Mouse (Mus musculus): ENCODE data around the gene Gab1. TPM values are rescaled to one million over a fixed set of nuclear protein-coding genes. Genes with fewer than 3 reads are reported as not detected.

Gab1 gene
- polyA plus RNA-seq, 1 experiment from 2014 or later, result 25.6 TPM

DNA sequence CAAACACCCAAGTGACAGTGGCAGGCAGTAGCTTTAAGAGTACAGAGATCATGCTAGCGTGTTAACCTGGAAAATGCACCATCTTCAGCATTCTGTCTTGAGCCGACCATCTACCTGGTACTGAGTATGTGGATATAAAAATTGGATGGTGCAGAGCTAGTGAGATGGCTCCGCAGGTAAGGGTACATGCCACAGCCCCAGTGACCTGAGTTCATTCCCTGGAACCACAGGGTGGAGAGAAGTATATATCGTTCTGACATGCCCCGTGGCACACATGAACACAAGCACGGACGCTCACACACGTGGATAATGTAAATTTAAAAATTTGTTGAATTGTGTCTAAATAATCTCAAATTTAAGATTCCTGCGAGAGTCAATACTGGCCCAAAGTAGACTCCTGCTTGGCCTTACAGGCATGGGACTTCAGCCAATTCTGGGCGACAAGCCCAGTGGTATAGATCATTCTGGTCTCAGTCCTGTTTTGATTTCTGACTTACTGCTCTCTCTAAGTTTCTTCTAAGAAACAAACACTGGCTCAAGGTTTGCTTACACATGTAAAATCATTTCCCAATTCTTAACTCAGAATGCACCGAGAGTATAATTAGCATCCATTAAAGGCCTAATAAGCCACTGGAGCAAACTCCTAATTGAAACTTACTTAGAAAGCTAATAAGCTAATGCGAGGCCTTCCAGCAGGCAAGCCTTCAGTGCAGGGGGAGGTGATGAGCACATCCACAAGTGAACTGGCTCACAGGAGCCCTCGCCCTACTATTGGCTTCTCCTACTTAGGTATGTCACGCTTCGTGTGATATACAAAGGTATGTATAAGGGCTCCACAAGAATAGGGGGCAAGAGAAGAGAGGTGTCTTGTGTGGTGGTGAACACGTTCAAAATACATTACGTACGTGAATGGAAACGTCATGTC is 85.5 kb downstream of the Gab1 start:
- Histone ChIP-seq H3K4me3 (no peak overlapping the region), H3K4me1 (peaks cover 18% of the 10 kb centered on the region), H3K36me3 (peaks cover 3% of the 10 kb centered on the region; the same call in 1 of the 2 replicates), H3K27ac (no peak overlapping the region), H3K27me3 (no peaks in the 10 kb centered on the region), H3K9ac (no peak overlapping the region), H3K9me3 (no peaks in the 10 kb centered on the region), H3K4me2 (no peak overlapping the region)
- WGBS, result 72% methylated on average over 19 of the region's 19 CpGs
- ATAC-seq (ENCODE audit: insufficient number of reproducible peaks, low FRiP score, low TSS enrichment, low read depth), result no peak

- Histone ChIP-seq H3K9me3 (no peaks in the 10 kb centered on the region), H3K27me3 (no peaks in the 10 kb centered on the region), H3K36me3 (peaks cover 8% of the 10 kb centered on the region), H3K4me3 (no peak overlapping the region), H3K27ac (no peak overlapping the region), H3K9ac (no peak overlapping the region), H3K4me2 (no peak overlapping the region), H3K4me1 (peaks cover 18% of the 10 kb centered on the region)
- no peak for ATAC-seq (ENCODE audit: insufficient number of reproducible peaks, low FRiP score, low TSS enrichment, low read depth)
- WGBS, result 72% methylated on average over 11 of the region's 11 CpGs
Measured at GRCm38 (mm10) chr8:80793791-80794515, 86.4 kb downstream of the Gab1 start.

GRCm38 (mm10) chr8:80792214-80792613 is 88.1 kb downstream of the Gab1 start:
- no peaks in the 10 kb centered on the region for H3K27me3 ChIP-seq
- H3K4me3 ChIP-seq, result no peak overlapping the region
- no peak for ATAC-seq (ENCODE audit: insufficient number of reproducible peaks, low FRiP score, low TSS enrichment, low read depth)
- no peak overlapping the region for H3K9ac ChIP-seq
- H3K4me1 ChIP-seq, result peaks cover 18% of the 10 kb centered on the region
- no peaks in the 10 kb centered on the region for H3K9me3 ChIP-seq
- H3K36me3 ChIP-seq, result peaks cover 25% of the 10 kb centered on the region
- H3K4me2 ChIP-seq, result no peak overlapping the region
- H3K27ac ChIP-seq, result no peak overlapping the region
- 89% methylated on average over 5 of the region's 5 CpGs for WGBS

- no peak overlapping the region for H3K4me2 ChIP-seq
- no peak overlapping the region for H3K4me3 ChIP-seq
- WGBS, result 88% methylated on average over 6 of the region's 6 CpGs
- H3K27ac ChIP-seq, result no peak overlapping the region
- H3K27me3 ChIP-seq, result no peaks in the 10 kb centered on the region
- peaks cover 3% of the 10 kb centered on the region; the same call in 1 of the 2 replicates for H3K4me1 ChIP-seq
- peaks cover 36% of the 10 kb centered on the region for H3K36me3 ChIP-seq
- H3K9ac ChIP-seq, result no peak overlapping the region
- no peaks in the 10 kb centered on the region for H3K9me3 ChIP-seq
- no peak for ATAC-seq (ENCODE audit: insufficient number of reproducible peaks, low FRiP score, low TSS enrichment, low read depth)
Measured at GRCm38 (mm10) chr8:80789324-80789723, 91.0 kb downstream of the Gab1 start.

- Histone ChIP-seq H3K4me2 (no peak overlapping the region), H3K36me3 (peaks cover 62% of the 10 kb centered on the region), H3K9ac (no peak overlapping the region), H3K4me1 (0 out of 2 replicates have a peak, but pooled peaks cover 3% of the 10 kb centered on the region), H3K27me3 (no peaks in the 10 kb centered on the region), H3K27ac (no peak overlapping the region), H3K4me3 (no peak overlapping the region), H3K9me3 (no peaks in the 10 kb centered on the region)
- no peak for ATAC-seq (ENCODE audit: insufficient number of reproducible peaks, low FRiP score, low TSS enrichment, low read depth)
- WGBS, result 90% methylated on average over 9 of the region's 9 CpGs
Measured at GRCm38 (mm10) chr8:80784559-80784958, 95.8 kb downstream of the Gab1 start.

DNA sequence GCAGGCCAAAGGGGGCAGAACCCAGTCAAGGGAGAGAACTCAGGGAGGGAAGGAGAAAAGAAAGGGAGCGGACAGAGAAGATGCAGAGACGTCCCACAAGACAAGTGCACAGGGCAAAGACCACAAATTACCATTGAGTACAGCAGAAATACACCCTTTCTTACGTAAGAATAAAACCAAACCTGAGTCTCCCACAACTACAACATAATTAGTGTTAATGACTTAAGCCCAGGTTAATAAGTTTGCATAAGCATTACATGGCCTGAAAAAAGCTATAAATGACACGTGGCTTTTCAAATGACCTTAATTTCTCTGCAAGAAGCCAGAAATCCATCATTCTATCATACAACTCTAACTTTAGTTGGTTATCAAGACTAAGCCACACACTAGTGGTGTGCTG is 97.0 kb downstream of the Gab1 start:
- no peaks in the 10 kb centered on the region for H3K27me3 ChIP-seq
- H3K4me2 ChIP-seq, result no peak overlapping the region
- no peak overlapping the region for H3K4me3 ChIP-seq
- 86% methylated on average over 4 of the region's 4 CpGs for WGBS
- H3K27ac ChIP-seq, result no peak overlapping the region
- no peak for ATAC-seq (ENCODE audit: insufficient number of reproducible peaks, low FRiP score, low TSS enrichment, low read depth)
- H3K4me1 ChIP-seq, result 0 out of 2 replicates have a peak, but pooled peaks cover 3% of the 10 kb centered on the region
- peaks cover 61% of the 10 kb centered on the region for H3K36me3 ChIP-seq
- H3K9me3 ChIP-seq, result no peaks in the 10 kb centered on the region
- no peak overlapping the region for H3K9ac ChIP-seq

- no peaks in the 10 kb centered on the region for H3K9me3 ChIP-seq
- ATAC-seq (ENCODE audit: insufficient number of reproducible peaks, low FRiP score, low TSS enrichment, low read depth), result peak; percentile 48; the same call in 1 of the 2 replicates
- peaks cover 67% of the 10 kb centered on the region for H3K36me3 ChIP-seq
- H3K4me3 ChIP-seq, result no peak overlapping the region
- H3K9ac ChIP-seq, result no peak overlapping the region
- 56% methylated on average over 10 of the region's 10 CpGs for WGBS
- H3K27ac ChIP-seq, result peak overlapping the region; percentile 9
- no peaks in the 10 kb centered on the region for H3K27me3 ChIP-seq
- H3K4me1 ChIP-seq, result 0 out of 2 replicates have a peak, but pooled peaks cover 3% of the 10 kb centered on the region
- H3K4me2 ChIP-seq, result no peak overlapping the region
Measured at GRCm38 (mm10) chr8:80781338-80781737, 99.0 kb downstream of the Gab1 start.

GRCm38 (mm10) chr8:80780271-80780670 is 100.0 kb downstream of the Gab1 start:
- Histone ChIP-seq H3K4me3 (no peak overlapping the region), H3K9me3 (no peaks in the 10 kb centered on the region), H3K27me3 (no peaks in the 10 kb centered on the region), H3K4me2 (no peak overlapping the region), H3K4me1 (0 out of 2 replicates have a peak, but pooled peaks cover 3% of the 10 kb centered on the region), H3K9ac (no peak overlapping the region), H3K27ac (no peak overlapping the region), H3K36me3 (peaks cover 65% of the 10 kb centered on the region)
- 91% methylated on average over 4 of the region's 4 CpGs for WGBS
- ATAC-seq (ENCODE audit: insufficient number of reproducible peaks, low FRiP score, low TSS enrichment, low read depth), result no peak

- 70% methylated on average over 8 of the region's 8 CpGs for WGBS
- no peak overlapping the region for H3K4me2 ChIP-seq
- H3K4me3 ChIP-seq, result no peak overlapping the region
- H3K27ac ChIP-seq, result no peak overlapping the region
- 0 out of 2 replicates have a peak, but pooled peaks cover 2% of the 10 kb centered on the region for H3K4me1 ChIP-seq
- no peaks in the 10 kb centered on the region for H3K9me3 ChIP-seq
- ATAC-seq (ENCODE audit: insufficient number of reproducible peaks, low FRiP score, low TSS enrichment, low read depth), result no peak
- H3K27me3 ChIP-seq, result no peaks in the 10 kb centered on the region
- H3K36me3 ChIP-seq, result peaks cover 57% of the 10 kb centered on the region
- H3K9ac ChIP-seq, result no peak overlapping the region
Measured at GRCm38 (mm10) chr8:80776436-80776835, 103.9 kb downstream of the Gab1 start.

GRCm38 (mm10) chr8:80772732-80773460 is 107.4 kb downstream of the Gab1 start:
- Histone ChIP-seq H3K4me2 (no peak overlapping the region), H3K27me3 (no peaks in the 10 kb centered on the region), H3K4me3 (no peak overlapping the region), H3K4me1 (no peaks in the 10 kb centered on the region), H3K9me3 (no peaks in the 10 kb centered on the region), H3K27ac (no peak overlapping the region), H3K36me3 (peaks cover 65% of the 10 kb centered on the region), H3K9ac (no peak overlapping the region)
- 66% methylated on average over 4 of the region's 4 CpGs for WGBS
- ATAC-seq (ENCODE audit: insufficient number of reproducible peaks, low FRiP score, low TSS enrichment, low read depth), result no peak

- Histone ChIP-seq H3K4me1 (no peaks in the 10 kb centered on the region), H3K27me3 (no peaks in the 10 kb centered on the region), H3K27ac (no peak overlapping the region), H3K9ac (no peak overlapping the region), H3K4me3 (no peak overlapping the region), H3K36me3 (peaks cover 65% of the 10 kb centered on the region), H3K4me2 (no peak overlapping the region), H3K9me3 (no peaks in the 10 kb centered on the region)
- ATAC-seq (ENCODE audit: insufficient number of reproducible peaks, low FRiP score, low TSS enrichment, low read depth), result no peak
- 95% methylated on average over 6 of the region's 6 CpGs for WGBS
Measured at GRCm38 (mm10) chr8:80768451-80768850, 111.9 kb downstream of the Gab1 start.

Measured in limb, embryonic 15.5 days (tissue).